Mouse (Mus musculus) neural tube, embryonic 10.5 days (tissue): ENCODE measurements around the gene BC003965.
"Not testable (repeated sequence)": the region's sequence is repeated elsewhere in the genome, so short reads cannot be mapped to it uniquely, and the experiment has no call there.

Experiments
- DNase-seq: peaks from one replicate; pipeline ENCODE4 v3.0.0-alpha.2; 2017; ENCODE audit warnings: low spot score; ENCODE audit errors: extremely low spot score

Gene BC003965

GRCm38 (mm10) chr17:25218967-25219366, 34.6 kb downstream of the BC003965 start:
- no peak for DNase-seq

- DNase-seq = no peak
These were observed 35.3 kb downstream of the BC003965 start for GRCm38 (mm10) chr17:25219492-25220295.

GRCm38 (mm10) chr17:25220746-25221145, 36.4 kb downstream of the BC003965 start:
- DNase-seq = no peak

GRCm38 (mm10) chr17:25221821-25222503, 37.6 kb downstream of the BC003965 start:
- DNase-seq = peak; percentile 59

GRCm38 (mm10) chr17:25222504-25222940, 38.2 kb downstream of the BC003965 start:
- DNase-seq = not testable (repeated sequence)

- no peak for DNase-seq
These were observed 38.7 kb downstream of the BC003965 start for GRCm38 (mm10) chr17:25222951-25223601.

- DNase-seq = no peak
These were observed 40.4 kb downstream of the BC003965 start for GRCm38 (mm10) chr17:25224586-25225222.

GRCm38 (mm10) chr17:25225659-25226058, 41.3 kb downstream of the BC003965 start:
- no peak for DNase-seq

GRCm38 (mm10) chr17:25227991-25228390, 43.6 kb downstream of the BC003965 start:
- no peak for DNase-seq

- DNase-seq = not testable (repeated sequence)
These were observed 45.8 kb downstream of the BC003965 start for GRCm38 (mm10) chr17:25230014-25230655.

- DNase-seq = no peak
These were observed 46.3 kb downstream of the BC003965 start for GRCm38 (mm10) chr17:25230700-25231099.

GRCm38 (mm10) chr17:25231621-25232020, 47.3 kb downstream of the BC003965 start:
- not testable (repeated sequence) for DNase-seq

- no peak for DNase-seq
These were observed 51.3 kb downstream of the BC003965 start for GRCm38 (mm10) chr17:25235635-25236034.
